Mouse (Mus musculus) left cerebral cortex, postnatal 4 days (tissue): ENCODE results near the gene Taok1. TPM values are rescaled to one million over a fixed set of nuclear protein-coding genes. Genes with fewer than 3 reads are reported as not detected.
A peak's percentile ranks its signal among the peaks of the same experiment; 100 is the strongest.

Experiments used
- DNase-seq: peaks from one replicate; pipeline ENCODE4 v3.0.0-alpha.2; 2022
- intact Hi-C: fragments of 180-260 bp; cut with DNase I; formaldehyde crosslinking; loops from one replicate; pipeline ENCODE4 v1.15.1; 2025
- total RNA-seq, 2 experiments: library from RNA; stranded (reverse); gene quantifications; 2 replicates each; pipeline ENCODE4 v1.2.3; 2021

Taok1 gene
- total RNA-seq, 2 experiments from 2014 or later = 104 to 113 TPM

- intact Hi-C loops = no loop called here
- peak; percentile 88 for DNase-seq
Measured at GRCm38 (mm10) chr11:77512891-77513810, 94.5 kb downstream of the Taok1 start.

- intact Hi-C loops = no loop called here
Measured at GRCm38 (mm10) chr11:77511336-77511735, 96.3 kb downstream of the Taok1 start.

GRCm38 (mm10) chr11:77508068-77509021 lies 99.3 kb downstream of the Taok1 start:
- DNase-seq = peak; percentile 84
- intact Hi-C loops = no loop called here

More at GRCm38 (mm10) chr11:77511336-77511735, 96.3 kb downstream of the Taok1 start:
- DNase-seq = no peak

GRCm38 (mm10) chr11:77507426-77507825 lies 100.2 kb downstream of the Taok1 start:
- intact Hi-C loops = no loop called here
- no peak for DNase-seq

- intact Hi-C loops = no loop called here
- DNase-seq = no peak
Measured at GRCm38 (mm10) chr11:77506941-77507340, 100.7 kb downstream of the Taok1 start.

- DNase-seq = no peak
- intact Hi-C loops = no loop called here
Measured at GRCm38 (mm10) chr11:77506273-77506672, 101.3 kb downstream of the Taok1 start.

- intact Hi-C loops = no loop called here
- DNase-seq = no peak
Measured at GRCm38 (mm10) chr11:77505291-77505980, 102.2 kb downstream of the Taok1 start.

- intact Hi-C loops = no loop called here
- no peak for DNase-seq
Measured at GRCm38 (mm10) chr11:77504377-77504776, 103.2 kb downstream of the Taok1 start.

- DNase-seq = no peak
- intact Hi-C loops = no loop called here
Measured at GRCm38 (mm10) chr11:77503511-77503910, 104.1 kb downstream of the Taok1 start.

GRCm38 (mm10) chr11:77502481-77502880 lies 105.1 kb downstream of the Taok1 start:
- no peak for DNase-seq
- intact Hi-C loops = no loop called here

- intact Hi-C loops = no loop called here
- DNase-seq = no peak
Measured at GRCm38 (mm10) chr11:77501971-77502370, 105.6 kb downstream of the Taok1 start.

- peak; percentile 85 for DNase-seq
Measured at GRCm38 (mm10) chr11:77501392-77501791, 106.2 kb downstream of the Taok1 start.

GRCm38 (mm10) chr11:77500361-77501325 lies 107.0 kb downstream of the Taok1 start:
- intact Hi-C loops = no loop called here
- no peak for DNase-seq

More at GRCm38 (mm10) chr11:77501392-77501791, 106.2 kb downstream of the Taok1 start:
- intact Hi-C loops = no loop called here

- DNase-seq = peak; percentile 80
- intact Hi-C loops = no loop called here
Measured at GRCm38 (mm10) chr11:77499354-77499753, 108.3 kb downstream of the Taok1 start.

- DNase-seq = no peak
Measured at GRCm38 (mm10) chr11:77498261-77499139, 109.1 kb downstream of the Taok1 start.

GRCm38 (mm10) chr11:77497851-77498250 lies 109.8 kb downstream of the Taok1 start:
- intact Hi-C loops = no loop called here
- no peak for DNase-seq

More at GRCm38 (mm10) chr11:77498261-77499139, 109.1 kb downstream of the Taok1 start:
- intact Hi-C loops = no loop called here

- intact Hi-C loops = no loop called here
- peak; percentile 50 for DNase-seq
Measured at GRCm38 (mm10) chr11:77497341-77497756, 110.3 kb downstream of the Taok1 start.

GRCm38 (mm10) chr11:77495507-77495906 lies 112.1 kb downstream of the Taok1 start:
- DNase-seq = no peak
- intact Hi-C loops = no loop called here
